12 mouse cellular contexts compared by ENCODE assay signal in genomic region chr13:29954741-29955140, GRCm38 (mm10).
"Had no signal": no experiment of that assay in that cellular context is flagged by ENCODE, and none has a peak within 500 bp of the region (broad histone marks: within the 10 kb centered on the region; RNA-seq: fewer than 3 reads in every experiment).

No protein-coding gene starts in this region.

- H3K27ac ChIP-seq: intestine, embryonic 15.5 days; left cerebral cortex, adult 2 months; liver, embryonic 13.5 days had no signal

- DNase-seq: kidney, adult 18-20 months; layer of hippocampus, postnatal 36 days; liver, embryonic 13.5 days; lung, adult 2 months; lung, postnatal 14 days; lung, postnatal 4 days; midbrain, embryonic 14.5 days; thymus, adult 18-20 months; thymus, postnatal 36 days had no signal

- H3K4me2 ChIP-seq: intestine, embryonic 15.5 days; liver, embryonic 13.5 days; midbrain, embryonic 11.5 days had no signal

- H3K9ac ChIP-seq: intestine, embryonic 15.5 days; liver, embryonic 13.5 days had no signal

- H3K27me3 ChIP-seq: intestine, embryonic 15.5 days; liver, embryonic 13.5 days had no signal

- H3K9me3 ChIP-seq: intestine, embryonic 15.5 days; liver, embryonic 13.5 days had no signal

- H3K4me3 ChIP-seq: intestine, embryonic 15.5 days; left cerebral cortex, adult 2 months; liver, embryonic 13.5 days had no signal

- ATAC-seq: intestine, embryonic 15.5 days had no signal
